Mouse (Mus musculus) neural tube, embryonic 11.5 days (tissue): ENCODE data around the gene Slc8b1. TPM values are rescaled to one million over a fixed set of nuclear protein-coding genes. Genes with fewer than 3 reads are reported as not detected.

ENCODE experiments used
- ATAC-seq: fragments of 200-750 bp; cut with Nextera tagmentation; 2 replicates; pipeline ENCODE4 v1.8.0; 2017; ENCODE audit warnings: moderate number of reproducible peaks, mild to moderate bottlenecking, moderate TSS enrichment, moderate library complexity; ENCODE audit not compliant: insufficient read depth, low FRiP score, low TSS enrichment
- DNase-seq: peaks from one replicate; pipeline ENCODE4 v3.0.0-alpha.2; 2015; ENCODE audit warnings: low spot score
- H3K27ac ChIP-seq: fragments of 300-500 bp; sonication (generic); 2 replicates; pipeline ENCODE4 v1.5.1; 2014; ENCODE audit warnings: low read depth, mild to moderate bottlenecking, low read length
- H3K27me3 ChIP-seq: fragments of 300-500 bp; sonication (generic); 2 replicates; pipeline ENCODE4 v1.6.1; 2014; ENCODE audit warnings: mild to moderate bottlenecking, low read length, mixed read lengths; ENCODE audit not compliant: control insufficient read depth, insufficient read depth
- H3K36me3 ChIP-seq: fragments of 300-500 bp; sonication (generic); 2 replicates; pipeline ENCODE4 v1.6.1; 2014; ENCODE audit warnings: mild to moderate bottlenecking, low read length, moderate library complexity, mixed read lengths; ENCODE audit not compliant: control insufficient read depth, insufficient read depth
- H3K4me1 ChIP-seq: fragments of 300-500 bp; sonication (generic); 2 replicates; pipeline ENCODE4 v1.6.1; 2014; ENCODE audit warnings: low read length, mixed read lengths; ENCODE audit not compliant: control insufficient read depth, insufficient read depth
- H3K4me2 ChIP-seq: fragments of 300-500 bp; sonication (generic); 2 replicates; pipeline ENCODE4 v1.6.1; 2014; ENCODE audit warnings: low read depth, mild to moderate bottlenecking, moderate library complexity
- H3K4me3 ChIP-seq: fragments of 300-500 bp; sonication (generic); 2 replicates; pipeline ENCODE4 v1.5.1; 2014; ENCODE audit warnings: low read depth, low read length
- H3K9ac ChIP-seq: fragments of 300-500 bp; sonication (generic); 2 replicates; pipeline ENCODE4 v1.6.1; 2014; ENCODE audit warnings: mild to moderate bottlenecking, low read length
- H3K9me3 ChIP-seq: fragments of 300-500 bp; sonication (generic); 2 replicates; pipeline ENCODE4 v1.6.1; 2016; ENCODE audit warnings: low read length; ENCODE audit not compliant: control insufficient read depth
- WGBS: fragments of 180-500 bp; shearing (Covaris S2); extraction: QIAGEN DNeasy Blood & Tissue Kit; methylation state at CpG from one replicate; pipeline ENCODE4 v1.1.7; 2014; 5-methylcytosine and 5-hydroxymethylcytosine counted together
- polyA plus RNA-seq: library from polyadenylated mRNA; unstranded; fragments of >200 nt; fragmentation: Nextera tagmentation; extraction: Ambion mirVana; gene quantifications from 2 replicates; pipeline ENCODE4 v1.2.1, GENCODE M21; 2014

Gene Slc8b1
- polyA plus RNA-seq, 1 experiment from 2014 or later: 2.9 TPM

GRCm38 (mm10) chr5:120490679-120491192 lies 20.2 kb upstream of the Slc8b1 start:
- DNase-seq (no peak), ATAC-seq (no peak)
- no peak overlapping the region for H3K27ac ChIP-seq
- no peaks in the 10 kb centered on the region for H3K27me3 ChIP-seq
- H3K9me3 ChIP-seq: no peaks in the 10 kb centered on the region
- no peaks in the 10 kb centered on the region for H3K4me1 ChIP-seq
- no peak overlapping the region for H3K4me3 ChIP-seq
- 88% methylated on average over 8 of the region's 8 CpGs for WGBS
- H3K4me2 ChIP-seq: no peak overlapping the region
- peaks cover 7% of the 10 kb centered on the region for H3K36me3 ChIP-seq
- no peak overlapping the region for H3K9ac ChIP-seq

- WGBS: 59% methylated on average over 11 of the region's 11 CpGs
Observed at GRCm38 (mm10) chr5:120492437-120492836, 18.5 kb upstream of the Slc8b1 start.

GRCm38 (mm10) chr5:120493440-120493839 lies 17.5 kb upstream of the Slc8b1 start:
- no peaks in the 10 kb centered on the region for H3K9me3 ChIP-seq
- no peaks in the 10 kb centered on the region for H3K27me3 ChIP-seq
- ATAC-seq (no peak), DNase-seq (no peak)
- 0 out of 2 replicates have a peak, but pooled peaks cover 3% of the 10 kb centered on the region for H3K36me3 ChIP-seq
- no peak overlapping the region for H3K4me3 ChIP-seq
- WGBS: 85% methylated on average over 6 of the region's 6 CpGs
- H3K4me1 ChIP-seq: no peaks in the 10 kb centered on the region
- no peak overlapping the region for H3K4me2 ChIP-seq
- no peak overlapping the region for H3K9ac ChIP-seq
- H3K27ac ChIP-seq: no peak overlapping the region

More at GRCm38 (mm10) chr5:120492437-120492836, 18.5 kb upstream of the Slc8b1 start:
- Histone ChIP-seq H3K4me3 (no peak overlapping the region), H3K27ac (no peak overlapping the region), H3K4me2 (no peak overlapping the region), H3K4me1 (no peaks in the 10 kb centered on the region), H3K9me3 (no peaks in the 10 kb centered on the region), H3K36me3 (0 out of 2 replicates have a peak, but pooled peaks cover 3% of the 10 kb centered on the region), H3K27me3 (no peaks in the 10 kb centered on the region), H3K9ac (no peak overlapping the region)
- DNase-seq: peak; percentile 66
- no peak for ATAC-seq

- Histone ChIP-seq H3K4me2 (no peak overlapping the region), H3K27ac (no peak overlapping the region), H3K4me3 (no peak overlapping the region), H3K9me3 (no peaks in the 10 kb centered on the region), H3K36me3 (0 out of 2 replicates have a peak, but pooled peaks cover 3% of the 10 kb centered on the region), H3K27me3 (no peaks in the 10 kb centered on the region), H3K9ac (no peak overlapping the region), H3K4me1 (no peaks in the 10 kb centered on the region)
- ATAC-seq: no peak
- whole genome bisulfite sequencing: 80% methylated on average over 9 of the region's 9 CpGs
- DNase-seq: no peak
Observed at GRCm38 (mm10) chr5:120493873-120494395, 17.0 kb upstream of the Slc8b1 start.

GRCm38 (mm10) chr5:120495064-120495702 lies 15.8 kb upstream of the Slc8b1 start:
- WGBS: 82% methylated on average over 10 of the region's 10 CpGs
- no peaks in the 10 kb centered on the region for H3K27me3 ChIP-seq
- no peak overlapping the region for H3K4me2 ChIP-seq
- no peak overlapping the region for H3K27ac ChIP-seq
- no peaks in the 10 kb centered on the region for H3K9me3 ChIP-seq
- ATAC-seq (no peak), DNase-seq (no peak)
- no peak overlapping the region for H3K4me3 ChIP-seq
- H3K4me1 ChIP-seq: no peaks in the 10 kb centered on the region
- H3K36me3 ChIP-seq: 0 out of 2 replicates have a peak, but pooled peaks cover 3% of the 10 kb centered on the region
- no peak overlapping the region for H3K9ac ChIP-seq

- DNase-seq: no peak
- Histone ChIP-seq H3K27me3 (no peaks in the 10 kb centered on the region), H3K4me1 (no peaks in the 10 kb centered on the region), H3K4me2 (no peak overlapping the region), H3K4me3 (no peak overlapping the region), H3K9ac (no peak overlapping the region), H3K27ac (no peak overlapping the region), H3K36me3 (0 out of 2 replicates have a peak, but pooled peaks cover 3% of the 10 kb centered on the region), H3K9me3 (no peaks in the 10 kb centered on the region)
- WGBS: 91% methylated on average over 13 of the region's 13 CpGs
- ATAC-seq: no peak
Observed at GRCm38 (mm10) chr5:120495703-120496226, 15.2 kb upstream of the Slc8b1 start.

GRCm38 (mm10) chr5:120497071-120497470 lies 13.9 kb upstream of the Slc8b1 start:
- H3K4me1 ChIP-seq: peaks cover under 1% of the 10 kb centered on the region; the same call in 1 of the 2 replicates
- no peak overlapping the region for H3K27ac ChIP-seq
- DNase-seq: no peak
- ATAC-seq: no peak
- WGBS: 91% methylated on average over 3 of the region's 3 CpGs
- no peak overlapping the region for H3K4me2 ChIP-seq
- no peak overlapping the region for H3K9ac ChIP-seq
- H3K4me3 ChIP-seq: no peak overlapping the region
- H3K36me3 ChIP-seq: 0 out of 2 replicates have a peak, but pooled peaks cover 3% of the 10 kb centered on the region
- H3K9me3 ChIP-seq: no peaks in the 10 kb centered on the region
- H3K27me3 ChIP-seq: no peaks in the 10 kb centered on the region

- Histone ChIP-seq H3K27ac (no peak overlapping the region), H3K4me1 (peaks cover 9% of the 10 kb centered on the region), H3K36me3 (no peaks in the 10 kb centered on the region), H3K4me3 (no peak overlapping the region), H3K9me3 (no peaks in the 10 kb centered on the region), H3K27me3 (no peaks in the 10 kb centered on the region), H3K9ac (no peak overlapping the region), H3K4me2 (no peak overlapping the region)
- no peak for DNase-seq
- ATAC-seq: no peak
- WGBS: 88% methylated on average over 4 of the region's 4 CpGs
Observed at GRCm38 (mm10) chr5:120499202-120499601, 11.8 kb upstream of the Slc8b1 start.
